Mouse (Mus musculus) brain, adult 2 months (tissue): ENCODE measurements around the gene Phactr1.
"Not testable (repeated sequence)": the region's sequence is repeated elsewhere in the genome, so short reads cannot be mapped to it uniquely, and the experiment has no call there.

Experiments
- DNase-seq: peaks from one replicate; pipeline ENCODE4 v3.0.0; 2011; ENCODE audit warnings: low read depth, low spot score

Phactr1 gene

DNA sequence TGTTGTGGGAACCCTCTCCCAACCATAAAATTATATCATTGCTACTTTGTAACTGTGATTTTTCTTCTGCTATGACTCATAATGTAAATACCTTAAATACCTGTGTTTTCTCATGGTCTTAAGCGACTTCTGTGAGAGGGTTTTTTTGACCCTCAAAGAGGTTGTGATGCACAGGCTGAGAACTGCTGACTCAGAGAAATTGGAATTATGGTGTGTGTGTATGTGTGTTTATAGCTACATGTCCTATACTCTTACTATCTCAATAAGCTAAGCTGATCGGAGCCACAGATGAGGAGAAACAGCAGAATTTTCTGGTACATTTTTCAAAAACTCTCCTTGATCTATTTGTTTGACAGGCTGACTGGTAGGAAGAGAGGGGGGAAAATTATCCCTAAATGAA is 239.6 kb downstream of the Phactr1 start:
- no peak for DNase-seq

DNA sequence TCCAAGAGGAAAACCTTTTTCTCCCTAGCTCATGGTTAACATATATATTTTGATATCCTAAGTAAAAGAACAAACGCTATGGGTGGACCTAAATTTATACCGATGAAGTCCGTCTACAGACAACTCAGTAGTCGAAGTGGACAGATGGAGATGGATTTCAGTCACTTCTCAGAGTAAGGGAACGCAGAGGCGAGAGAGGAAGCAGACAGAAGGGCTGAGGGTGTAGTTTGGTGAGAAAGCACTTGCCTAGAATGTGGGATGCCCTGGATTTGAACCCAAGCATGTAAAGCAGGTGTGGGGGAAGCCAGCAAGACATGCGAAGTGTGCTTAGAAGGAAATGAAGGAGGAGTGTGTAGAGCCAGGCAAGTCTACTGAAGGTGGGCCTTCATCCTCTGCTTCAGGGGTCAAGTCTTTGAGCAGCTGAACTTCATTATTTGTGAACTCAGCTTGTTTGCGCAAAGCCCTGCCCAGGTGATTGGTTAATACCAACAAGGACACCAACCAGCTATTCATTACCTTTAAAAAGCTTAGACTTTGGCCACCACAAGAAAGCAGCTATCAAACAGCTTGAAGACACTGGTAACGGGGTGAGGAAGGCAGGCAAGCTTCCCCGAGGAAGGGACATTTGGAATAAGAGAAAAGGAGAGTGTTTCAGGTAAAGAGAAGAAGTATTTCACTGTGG is 241.5 kb downstream of the Phactr1 start:
- peak; percentile 86 for DNase-seq

DNA sequence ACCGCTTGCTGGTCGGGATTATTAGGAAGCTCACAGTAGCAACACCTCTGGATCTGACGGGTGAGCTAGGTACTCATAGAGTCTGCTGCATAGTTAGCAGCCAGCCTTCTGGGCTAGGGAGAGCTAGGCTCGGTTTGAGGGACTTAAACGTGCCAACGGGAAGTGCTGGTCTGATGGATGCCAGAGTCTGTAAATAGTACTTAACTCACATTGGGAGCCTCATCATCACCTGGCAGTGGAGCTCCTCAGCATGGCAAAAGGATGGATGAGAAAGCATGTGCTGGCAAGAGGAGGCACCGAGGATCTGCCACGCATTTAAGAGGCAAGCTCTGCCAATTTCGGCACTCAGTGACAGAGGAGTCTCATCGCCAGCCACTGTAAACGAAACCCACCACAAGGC is 247.4 kb downstream of the Phactr1 start:
- DNase-seq: peak; percentile 74

DNA sequence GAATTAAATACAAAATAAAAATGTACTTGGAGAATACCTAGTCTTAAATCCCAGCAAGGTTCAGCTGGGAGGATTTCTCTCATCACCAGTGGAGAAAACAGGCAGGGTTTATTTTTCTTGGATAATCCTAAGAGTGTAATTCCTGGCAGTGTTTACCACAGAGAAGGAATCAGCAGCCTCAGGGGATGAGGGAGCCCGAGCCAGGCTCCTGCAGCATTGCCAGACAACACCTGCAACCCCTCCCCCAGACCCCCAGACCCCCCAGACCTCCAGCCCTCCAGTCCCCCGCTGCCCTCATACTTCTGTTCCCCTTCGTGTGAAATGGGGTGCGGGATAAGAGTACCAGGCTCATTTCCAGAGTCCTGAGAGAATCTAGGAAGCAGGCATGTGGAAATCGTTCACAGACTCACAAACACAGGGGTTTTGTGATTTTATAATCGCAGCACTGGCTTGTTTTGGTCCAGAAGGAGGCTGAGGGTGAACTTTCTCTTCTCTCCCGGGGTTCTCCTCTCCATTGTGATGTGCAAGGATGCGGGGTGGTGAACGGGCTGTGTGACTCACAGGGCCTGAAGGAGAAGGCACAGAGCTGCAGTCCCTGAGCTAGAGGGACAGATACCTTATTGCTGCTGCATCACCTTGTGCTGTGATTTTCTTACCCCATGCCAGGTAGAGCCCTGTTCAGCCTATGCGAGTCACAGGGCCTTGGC is 249.3 kb downstream of the Phactr1 start:
- DNase-seq: peak; percentile 61

DNA sequence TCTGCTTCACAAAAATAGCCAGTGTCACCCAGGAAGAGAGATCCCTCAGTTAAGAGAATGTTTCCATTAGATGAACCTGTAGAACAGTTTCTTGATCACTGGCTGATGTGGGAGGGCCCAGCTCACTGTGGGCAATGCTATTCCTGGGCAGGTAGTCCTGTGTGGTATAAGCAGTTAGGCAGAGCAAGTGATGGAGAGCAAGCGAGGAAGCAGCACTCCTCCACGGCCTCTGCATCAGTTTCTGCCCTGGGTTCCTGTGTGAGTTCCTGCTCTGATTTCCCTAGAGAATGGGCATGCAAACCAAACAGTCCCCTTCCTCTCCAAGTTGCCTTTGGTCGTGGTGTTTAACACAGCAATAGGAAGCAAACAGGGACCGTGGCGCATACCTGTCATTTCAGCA is 251.6 kb downstream of the Phactr1 start:
- DNase-seq: no peak

DNA sequence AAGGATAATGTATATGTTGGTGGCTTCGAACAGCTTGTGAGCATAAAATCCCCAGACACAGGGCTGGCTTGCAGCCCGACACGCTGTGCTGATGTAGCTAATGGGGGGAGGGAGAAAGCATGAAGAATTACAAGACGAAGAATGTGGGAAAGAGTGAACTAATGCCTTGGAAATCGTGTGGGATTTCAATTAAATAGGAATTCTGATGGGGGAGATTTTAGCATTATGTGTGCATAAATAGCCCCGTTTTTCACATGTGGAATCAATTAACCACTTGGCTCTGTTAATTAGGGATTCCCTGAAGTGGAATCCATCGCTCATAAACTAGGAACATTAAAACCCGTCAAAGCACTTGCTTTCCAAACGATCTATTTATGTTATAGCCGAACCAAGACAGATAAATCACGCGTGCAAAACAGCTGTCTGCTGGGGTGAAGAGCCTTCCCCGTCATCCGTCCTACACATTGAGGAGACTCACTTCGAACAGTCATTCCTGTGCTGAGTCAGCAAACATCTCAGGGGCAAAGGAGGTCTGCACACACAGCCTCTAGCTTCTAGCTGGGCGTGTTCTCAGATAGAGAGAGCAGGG is 254.2 kb downstream of the Phactr1 start:
- DNase-seq: peak; percentile 69

DNA sequence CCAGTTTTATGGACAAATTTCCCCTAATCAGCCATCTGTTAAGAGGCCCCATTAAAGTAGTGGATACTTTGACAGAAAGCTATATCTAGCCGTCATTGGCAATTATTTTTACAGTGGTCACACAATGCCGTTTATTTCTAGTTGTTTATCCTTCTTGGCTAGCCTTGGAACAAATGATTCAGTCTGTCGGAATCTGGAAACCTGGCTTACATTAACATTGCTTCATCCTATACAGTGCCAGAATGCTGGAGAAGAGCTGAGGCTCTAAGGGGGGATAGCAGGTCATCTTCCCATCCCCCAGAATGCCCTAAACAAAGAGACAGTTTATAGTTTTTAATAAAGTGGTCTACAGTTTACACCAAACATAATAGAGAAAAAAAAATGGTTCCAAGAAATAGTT is 257.4 kb downstream of the Phactr1 start:
- DNase-seq: no peak

DNA sequence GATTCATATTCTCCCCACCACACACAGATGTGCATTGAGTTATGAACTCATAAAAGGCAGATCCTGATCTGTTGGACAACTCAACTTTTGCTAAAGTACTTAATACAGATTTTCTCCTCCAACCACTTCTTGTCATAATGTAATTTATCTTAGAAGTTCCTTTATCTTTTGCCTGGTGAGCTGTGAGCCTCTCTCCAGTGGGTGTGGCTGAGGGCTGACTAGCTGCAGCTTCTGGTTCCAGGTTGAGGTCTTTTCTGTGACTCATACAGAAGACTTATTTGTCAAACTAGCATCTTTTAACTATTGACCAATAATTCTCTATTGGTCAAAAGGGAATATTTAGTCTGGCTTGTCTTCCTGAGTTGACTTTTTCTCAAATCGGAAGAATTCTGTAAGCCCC is 257.9 kb downstream of the Phactr1 start:
- DNase-seq: no peak

DNA sequence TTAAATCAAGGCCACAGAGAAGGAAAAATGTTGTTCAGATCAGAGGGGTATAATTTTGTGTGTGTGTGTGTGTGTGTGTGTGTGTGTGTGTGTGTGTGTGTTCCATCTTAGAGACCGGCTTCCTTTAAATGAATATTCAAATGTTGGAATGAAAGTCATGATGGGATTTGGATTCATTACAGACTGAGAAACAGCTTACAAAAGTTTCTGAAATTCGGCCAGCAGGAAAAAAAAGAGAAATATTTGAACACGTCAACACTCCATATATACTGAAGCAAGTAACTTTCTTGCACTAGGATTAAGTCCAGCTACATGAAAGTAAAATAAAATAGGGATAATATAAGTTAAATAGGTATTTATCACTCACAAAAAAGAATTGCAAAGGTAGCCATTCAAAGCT is 259.8 kb downstream of the Phactr1 start:
- DNase-seq: no peak

DNA sequence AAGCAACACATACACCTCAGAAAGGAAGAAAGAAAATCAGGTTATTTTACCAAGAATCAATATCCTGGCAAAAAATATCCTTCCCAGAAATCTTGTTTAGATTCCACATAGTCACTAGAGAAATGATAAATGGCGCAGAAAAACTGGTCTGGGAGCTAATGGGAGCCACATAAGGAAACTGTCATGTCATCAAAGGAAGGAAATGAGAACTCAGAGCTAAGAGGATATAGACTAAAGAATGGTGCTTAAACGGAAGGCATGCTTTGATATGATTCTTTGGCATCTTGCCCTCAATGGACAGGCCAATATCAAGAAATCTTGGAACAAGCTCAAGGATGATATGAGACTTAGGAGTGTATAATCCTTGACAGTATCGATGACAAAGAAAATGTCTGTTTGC is 263.7 kb downstream of the Phactr1 start:
- no peak for DNase-seq

DNA sequence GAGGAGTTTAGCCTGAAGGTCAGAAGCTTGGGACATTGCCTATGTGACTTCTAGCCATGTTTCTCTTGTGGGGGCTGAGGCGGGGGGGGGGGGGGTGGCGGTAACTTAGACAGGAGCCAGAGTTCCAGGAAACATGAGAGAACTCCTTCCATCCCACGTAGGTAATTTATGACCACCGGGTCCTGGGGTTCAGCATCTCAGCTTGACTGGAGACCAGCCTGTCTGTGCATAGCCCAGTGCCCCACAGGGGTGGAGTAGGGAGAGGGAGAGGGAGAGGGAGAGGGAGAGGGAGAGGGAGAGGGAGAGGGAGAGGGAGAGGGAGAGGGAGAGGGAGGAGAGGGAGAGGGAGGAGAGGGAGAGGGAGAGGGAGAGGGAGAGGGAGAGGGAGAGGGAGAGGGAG is 264.8 kb downstream of the Phactr1 start:
- not testable (repeated sequence) for DNase-seq

DNA sequence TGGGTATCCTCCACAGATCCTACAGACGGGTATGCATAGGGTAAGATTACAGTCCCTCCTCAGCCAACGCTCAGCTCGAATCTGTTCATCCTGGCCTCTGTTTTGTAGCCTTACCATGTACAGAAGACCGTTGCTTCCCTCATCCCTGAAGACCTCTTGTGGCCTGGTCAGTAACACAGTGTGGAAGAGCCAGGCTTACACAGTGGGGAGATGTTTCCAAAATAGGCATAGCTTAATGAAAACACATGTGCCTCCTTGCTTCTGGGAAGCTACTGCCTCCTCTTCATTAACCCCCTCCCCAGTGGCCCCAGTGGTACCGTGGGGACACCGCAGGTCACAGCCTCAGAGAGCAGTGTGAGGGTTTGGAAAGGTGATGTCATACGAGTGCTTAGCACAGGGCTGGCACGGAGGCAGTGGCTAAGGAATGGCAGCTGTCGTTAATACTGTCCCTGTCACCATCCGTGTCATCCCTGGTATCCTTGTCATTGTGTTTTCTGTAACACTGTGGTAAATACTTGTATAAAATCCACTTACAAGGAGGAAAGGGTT is 268.4 kb downstream of the Phactr1 start:
- no peak for DNase-seq

DNA sequence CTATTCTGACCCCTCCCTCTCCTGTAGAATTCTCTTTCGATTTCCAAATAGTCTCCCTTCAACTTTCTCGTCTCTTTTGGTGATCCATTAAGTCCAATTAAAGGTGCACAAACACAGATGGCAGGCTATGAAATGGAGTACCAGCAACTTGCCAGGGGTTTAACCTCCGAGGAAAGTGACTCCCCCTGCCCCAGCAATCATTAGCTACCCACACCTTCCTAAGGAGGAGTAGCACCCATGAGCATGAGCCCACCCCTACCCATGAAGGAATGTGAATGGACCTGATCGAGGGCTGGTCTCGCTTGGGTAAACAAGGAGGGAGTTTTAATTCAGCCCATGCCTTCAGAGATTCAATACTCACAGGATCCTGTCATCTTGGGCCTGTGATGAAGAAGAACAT is 268.9 kb downstream of the Phactr1 start:
- DNase-seq: no peak

DNA sequence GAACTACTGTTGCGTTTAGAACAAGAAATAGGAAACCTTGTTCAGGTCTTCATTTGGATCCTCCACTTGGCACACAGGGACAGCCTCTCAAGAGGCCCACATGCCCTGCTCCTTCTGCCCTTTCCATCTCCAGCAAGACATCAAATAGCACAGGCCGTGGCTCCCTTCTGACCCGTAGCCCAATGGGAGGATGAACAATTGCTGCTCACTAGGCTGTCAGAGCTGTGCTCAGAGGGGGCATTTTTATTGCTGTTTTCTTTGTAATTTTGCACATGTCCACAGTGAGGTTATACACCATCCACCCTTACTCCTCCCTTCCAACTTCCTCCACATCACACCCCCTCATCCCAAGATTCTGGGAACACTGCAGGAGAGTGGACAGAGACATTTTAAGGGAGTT is 269.6 kb downstream of the Phactr1 start:
- DNase-seq: no peak

DNA sequence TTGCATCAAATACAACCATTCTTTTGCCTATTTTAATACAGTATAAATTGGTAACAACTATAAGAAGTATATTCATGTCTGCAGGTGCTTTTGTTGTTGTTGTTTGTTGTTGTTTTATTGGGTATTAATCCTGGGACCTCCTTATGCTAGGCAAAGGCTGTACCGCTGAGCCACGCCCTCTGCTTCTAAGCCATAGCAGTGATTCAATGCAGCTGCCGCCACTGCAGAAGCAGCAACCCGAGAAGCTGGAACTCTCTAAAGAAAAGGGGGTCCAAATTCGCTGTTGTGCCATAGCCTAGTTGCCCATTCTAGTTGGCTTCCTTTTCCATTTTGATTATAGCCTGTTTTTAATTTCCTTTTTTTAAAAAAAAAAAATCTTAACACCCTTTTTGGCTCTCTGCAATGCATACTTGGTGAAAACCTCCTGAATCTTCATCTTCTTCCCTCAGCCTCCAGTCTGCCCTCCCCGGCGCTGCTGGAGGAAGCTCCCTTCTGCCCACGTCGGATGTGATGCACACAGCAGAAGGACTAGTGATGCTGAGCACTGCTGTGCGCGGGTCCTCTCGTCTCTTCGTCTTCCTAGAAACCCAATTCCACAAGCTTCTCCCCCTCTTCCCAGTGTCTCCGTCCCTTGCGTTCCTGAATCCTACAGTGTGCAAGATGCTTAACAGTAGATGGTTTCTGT is 271.8 kb downstream of the Phactr1 start:
- DNase-seq: peak; percentile 81

DNA sequence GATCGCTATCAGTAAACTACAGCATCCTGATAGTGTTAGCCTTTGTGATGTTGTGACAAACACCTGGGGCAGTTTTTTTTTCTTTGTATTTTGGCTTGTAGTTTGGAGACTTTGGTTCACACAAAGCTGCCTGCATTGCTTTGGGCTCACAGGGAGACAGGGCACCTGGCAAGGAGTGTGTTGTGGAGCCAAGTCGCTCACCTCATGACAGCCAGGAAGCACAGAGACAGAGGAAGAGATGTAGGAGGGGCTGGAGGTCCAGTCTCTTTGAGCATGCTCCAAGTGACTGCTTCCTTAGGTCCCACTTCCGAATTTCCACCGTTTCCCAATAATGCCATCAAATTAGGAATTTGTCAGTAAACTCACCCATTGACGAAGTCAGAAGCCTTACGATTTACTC is 272.6 kb downstream of the Phactr1 start:
- DNase-seq: no peak

DNA sequence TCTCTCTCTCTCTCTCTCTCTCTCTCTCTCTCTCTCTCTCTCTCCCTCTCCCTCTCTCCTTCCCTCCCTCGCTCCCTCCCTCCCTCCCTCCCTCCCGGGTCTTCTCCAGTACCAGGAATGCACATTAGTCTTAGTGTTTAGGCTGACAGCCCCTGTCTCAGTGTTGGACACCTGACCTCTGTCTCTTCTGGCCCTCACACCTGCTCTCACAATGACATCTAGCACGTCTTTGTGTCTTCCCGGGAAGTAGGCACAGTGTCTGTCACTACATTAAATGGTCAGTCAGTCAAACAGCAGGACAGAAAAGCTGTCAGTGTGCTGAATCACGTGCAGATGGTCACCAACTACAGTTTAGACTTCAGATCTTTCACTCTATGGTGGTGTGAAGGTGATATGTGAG is 273.7 kb downstream of the Phactr1 start:
- no peak for DNase-seq

DNA sequence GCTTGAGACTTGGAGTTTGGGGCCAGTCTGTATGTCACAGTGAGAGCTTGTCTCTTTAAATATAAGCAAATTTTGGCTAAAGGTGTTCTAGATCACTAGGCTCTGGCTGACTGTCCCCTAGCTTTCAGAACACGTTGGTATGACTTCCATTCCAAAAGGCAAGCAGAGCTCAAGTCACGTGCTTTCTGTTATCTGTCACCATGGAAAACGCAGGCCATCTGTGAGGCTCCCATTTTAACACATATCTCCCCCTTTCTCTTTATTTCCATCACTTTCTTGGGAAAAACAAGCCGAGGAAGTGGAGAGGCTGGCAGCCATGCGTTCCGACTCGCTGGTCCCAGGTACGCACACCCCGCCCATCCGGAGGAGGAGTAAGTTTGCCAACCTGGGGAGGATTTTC is 275.9 kb downstream of the Phactr1 start:
- peak; percentile 60 for DNase-seq

DNA sequence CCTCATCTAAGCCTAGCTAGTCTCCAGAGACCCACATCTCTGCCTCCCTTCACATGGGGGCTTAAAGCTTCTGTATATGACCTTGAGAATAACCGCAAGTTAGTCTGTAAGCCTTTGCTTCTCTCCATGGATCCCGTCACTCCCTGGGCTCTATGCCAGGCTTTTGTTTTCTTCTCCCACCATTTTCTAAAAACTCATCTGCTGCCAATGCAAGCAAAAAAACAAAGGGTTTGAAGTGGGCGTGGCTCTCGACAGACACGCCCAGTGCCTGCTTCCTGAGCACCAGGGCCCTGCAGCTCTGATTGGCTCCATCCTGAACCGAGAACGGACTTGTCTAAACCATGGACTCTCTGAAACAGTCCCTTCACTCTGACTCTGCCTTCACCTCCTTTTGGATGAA is 277.4 kb downstream of the Phactr1 start:
- peak; percentile 54 for DNase-seq

DNA sequence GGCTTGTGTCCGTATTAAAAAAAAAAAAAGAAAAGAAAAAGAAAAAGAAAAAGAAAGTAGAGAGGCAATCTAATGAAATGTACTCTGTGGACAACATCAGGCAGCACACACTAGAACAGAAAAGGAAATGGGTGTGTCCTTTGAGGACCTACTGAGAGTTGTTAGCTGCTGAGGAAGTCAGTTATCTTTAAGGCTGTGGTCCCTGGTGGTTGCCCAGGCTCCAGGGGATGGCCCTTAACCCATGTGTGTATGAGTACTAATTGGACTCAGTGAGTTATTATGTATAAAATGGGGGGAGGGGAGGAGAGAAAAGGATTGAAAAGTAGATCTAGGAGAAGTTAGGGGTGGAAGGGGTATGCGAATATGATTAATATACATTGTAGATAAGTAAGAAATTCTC is 278.4 kb downstream of the Phactr1 start:
- no peak for DNase-seq

DNA sequence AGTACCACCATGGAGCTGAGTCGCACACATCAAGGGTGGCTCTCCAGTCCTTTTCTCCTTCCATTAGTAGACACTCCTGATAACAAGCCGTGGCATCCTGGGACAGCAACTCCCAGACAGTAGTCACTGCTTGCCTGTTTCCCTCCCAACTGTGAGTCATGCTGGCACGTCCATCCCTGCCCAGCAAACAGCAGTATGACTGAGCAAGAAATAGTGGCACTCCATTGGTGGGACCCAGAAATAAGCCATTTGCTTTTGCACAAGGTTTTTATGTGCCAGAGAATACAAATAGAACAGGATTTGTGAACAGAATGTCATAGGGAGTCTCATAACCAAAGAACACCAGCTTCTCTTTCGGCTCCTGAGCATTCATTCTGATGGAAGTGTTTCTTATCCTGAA is 281.1 kb downstream of the Phactr1 start:
- peak; percentile 77 for DNase-seq

DNA sequence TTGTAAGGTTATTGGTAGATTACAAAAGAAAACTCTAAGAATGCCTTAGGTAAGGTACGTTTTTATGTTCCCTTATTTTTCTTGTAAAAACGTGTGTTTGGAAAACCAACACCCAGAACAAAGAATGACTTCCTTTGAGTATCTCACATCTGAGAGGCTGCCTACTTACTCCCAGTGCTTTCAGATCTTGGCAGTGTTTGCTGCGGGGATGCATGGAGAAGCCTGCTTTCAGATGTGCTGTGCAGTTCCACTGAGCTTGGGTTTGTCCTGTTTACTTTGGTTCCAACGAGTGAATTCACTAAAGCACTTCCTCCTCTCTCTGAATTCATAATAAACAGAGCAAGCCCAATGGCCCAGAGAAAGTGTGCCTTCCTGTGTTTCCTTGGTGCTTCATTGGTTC is 288.1 kb downstream of the Phactr1 start:
- peak; percentile 59 for DNase-seq
